In the genomic region with DNA sequence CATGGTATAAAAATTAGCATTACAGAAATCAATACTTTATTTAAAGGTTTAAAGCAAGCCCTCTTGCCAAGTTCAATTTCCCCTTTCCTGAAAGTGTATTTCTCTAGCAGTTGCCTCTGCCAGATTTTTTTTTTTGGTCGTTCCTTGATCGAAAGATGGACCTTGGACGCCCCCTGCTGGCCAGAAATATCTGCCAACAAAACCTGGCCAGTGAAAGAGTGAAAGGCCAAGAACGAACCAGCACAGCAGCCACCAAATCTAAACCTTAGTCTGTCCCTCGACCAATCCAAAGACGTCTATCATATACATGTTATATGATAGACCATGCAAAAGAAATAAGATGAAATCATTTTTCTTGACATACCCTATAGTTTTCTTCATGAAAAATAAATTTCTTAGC, we compare ENCODE assay signal across 8 mouse cellular contexts. TPM values are rescaled to one million over a fixed set of nuclear protein-coding genes. Genes with fewer than 3 reads are reported as not detected.
DNase-seq lines count a peak whose midpoint lies in the region; ATAC-seq lines count a peak whose summit lies in the region.

No protein-coding gene starts in this region.

- no peak for ATAC-seq in midbrain, embryonic 13.5 days
- ATAC-seq in frontal cortex, adult (ENCODE audit: low TSS enrichment) = peak; percentile 82
- ATAC-seq in limb, embryonic 13.5 days (ENCODE audit: low FRiP score, low read depth) = peak; percentile 60; the same call in 1 of the 2 replicates

- H3K27me3 ChIP-seq in midbrain, embryonic 10.5 days (ENCODE audit: low read depth, poor library complexity, severe bottlenecking) = no peaks in the 10 kb centered on the region
- no peaks in the 10 kb centered on the region for H3K27me3 ChIP-seq in midbrain, embryonic 13.5 days
- H3K27me3 ChIP-seq in limb, embryonic 13.5 days = no peaks in the 10 kb centered on the region

- H3K27ac ChIP-seq in midbrain, embryonic 10.5 days (replicated peaks) = no peak overlapping the region
- H3K27ac ChIP-seq in midbrain, embryonic 13.5 days = no peak overlapping the region
- H3K27ac ChIP-seq in limb, embryonic 13.5 days = no peak overlapping the region

- no peak overlapping the region for H3K4me3 ChIP-seq in midbrain, embryonic 10.5 days
- H3K4me3 ChIP-seq in midbrain, embryonic 13.5 days (replicated peaks) = no peak overlapping the region
- no peak overlapping the region for H3K4me3 ChIP-seq in limb, embryonic 13.5 days

- H3K4me2 ChIP-seq in midbrain, embryonic 13.5 days (replicated peaks) = no peak overlapping the region
- no peak overlapping the region for H3K4me2 ChIP-seq in limb, embryonic 13.5 days (replicated peaks)

- no peak overlapping the region for H3K9ac ChIP-seq in midbrain, embryonic 13.5 days (replicated peaks)
- H3K9ac ChIP-seq in limb, embryonic 13.5 days = no peak overlapping the region

- peak; percentile 76 for DNase-seq in midbrain, embryonic 10.5 days (ENCODE audit: low spot score)
- peak; percentile 62 to 76 for DNase-seq in cerebellum, adult 18-20 months
- DNase-seq in kidney, adult 8-10 months = peak; percentile 27 to 82
- peak; percentile 14 for DNase-seq in ovary, adult 18-20 months (ENCODE audit: low spot score)
- peak; percentile 62 for DNase-seq in thymus, postnatal 14 days

- 11% methylated on average over 6 of the region's 6 CpGs for WGBS in midbrain, embryonic 10.5 days
- 5% methylated on average over 6 of the region's 6 CpGs for WGBS in midbrain, embryonic 13.5 days
- 10% methylated on average over 6 of the region's 6 CpGs for WGBS in limb, embryonic 13.5 days

- H3K9me3 ChIP-seq in midbrain, embryonic 10.5 days (replicated peaks) = no peaks in the 10 kb centered on the region
- no peaks in the 10 kb centered on the region for H3K9me3 ChIP-seq in midbrain, embryonic 13.5 days
- H3K9me3 ChIP-seq in limb, embryonic 13.5 days = no peaks in the 10 kb centered on the region

- no peaks in the 10 kb centered on the region for H3K36me3 ChIP-seq in midbrain, embryonic 10.5 days
- H3K36me3 ChIP-seq in midbrain, embryonic 13.5 days = no peaks in the 10 kb centered on the region
- no peaks in the 10 kb centered on the region for H3K36me3 ChIP-seq in limb, embryonic 13.5 days

- no peaks in the 10 kb centered on the region for H3K4me1 ChIP-seq in midbrain, embryonic 10.5 days
- no peaks in the 10 kb centered on the region for H3K4me1 ChIP-seq in midbrain, embryonic 13.5 days (replicated peaks)
- no peaks in the 10 kb centered on the region for H3K4me1 ChIP-seq in limb, embryonic 13.5 days

RNA-seq across cellular contexts. Expression of a gene that starts 23.9 kb away (rescaled TPM):
- polyA plus RNA-seq in midbrain, embryonic 10.5 days (2016; fragmentation: Nextera tagmentation; extraction: Ambion mirVana) = not detected in 2 replicates
- polyA plus RNA-seq in midbrain, embryonic 13.5 days (2015; fragmentation: Nextera tagmentation; extraction: Ambion mirVana) = not detected in 2 replicates
- polyA plus RNA-seq in limb, embryonic 13.5 days (2015; fragmentation: Nextera tagmentation; extraction: Ambion mirVana) = 0.19 and 0.94 TPM in 2 replicates

RNA-seq across cellular contexts. Expression of a gene that starts 55.9 kb away (rescaled TPM):
- polyA plus RNA-seq in midbrain, embryonic 10.5 days (2016; fragmentation: Nextera tagmentation; extraction: Ambion mirVana) = 0.07 TPM in 1 of 2 replicates, not detected in the other
- 0.21 TPM in 1 of 2 replicates, not detected in the other for polyA plus RNA-seq in midbrain, embryonic 13.5 days (2015; fragmentation: Nextera tagmentation; extraction: Ambion mirVana)
- 2.9 and 3.5 TPM in 2 replicates for polyA plus RNA-seq in limb, embryonic 13.5 days (2015; fragmentation: Nextera tagmentation; extraction: Ambion mirVana)

Comparison
In these comparisons a context has a peak if more than half of its experiments do, and no peak if none do; other contexts are left out.
1. DNase-seq: peak in every context shown above with its lines; median percentile 76 in midbrain, embryonic 10.5 days; 69 in cerebellum, adult 18-20 months; 62 in thymus, postnatal 14 days; 54 in kidney, adult 8-10 months; 14 in ovary, adult 18-20 months.